Mouse (Mus musculus) hindbrain, embryonic 11.5 days (tissue): Measurements from ENCODE around the gene Mme. TPM values are rescaled to one million over a fixed set of nuclear protein-coding genes. Genes with fewer than 3 reads are reported as not detected.

Experiments used
- ATAC-seq: fragments of 200-750 bp; cut with Nextera tagmentation; 2 replicates; pipeline ENCODE4 v1.8.0; 2017; ENCODE audit warnings: mild to moderate bottlenecking, moderate TSS enrichment, moderate library complexity; ENCODE audit not compliant: low FRiP score
- DNase-seq: peaks from one replicate; pipeline ENCODE4 v3.0.0-alpha.2; 2015; ENCODE audit warnings: low spot score
- H3K27ac ChIP-seq: fragments of 300-500 bp; sonication (generic); 2 replicates; pipeline ENCODE4 v1.5.1; 2014; ENCODE audit warnings: mild to moderate bottlenecking, low read depth, low read length
- H3K27me3 ChIP-seq: fragments of 300-500 bp; sonication (generic); 2 replicates; pipeline ENCODE4 v1.6.1; 2014; ENCODE audit warnings: mild to moderate bottlenecking, low read length, moderate library complexity, mixed read lengths; ENCODE audit not compliant: control insufficient read depth, insufficient read depth
- H3K36me3 ChIP-seq: fragments of 300-500 bp; sonication (generic); 2 replicates; pipeline ENCODE4 v1.6.1; 2014; ENCODE audit warnings: mild to moderate bottlenecking, low read length, moderate library complexity, mixed read lengths; ENCODE audit not compliant: control insufficient read depth, insufficient read depth
- H3K4me1 ChIP-seq: fragments of 300-500 bp; sonication (generic); replicated peaks from 2 replicates; pipeline ENCODE4 v1.6.1; 2014; ENCODE audit warnings: low read length, mixed read lengths; ENCODE audit not compliant: control insufficient read depth, insufficient read depth
- H3K4me2 ChIP-seq: fragments of 300-500 bp; sonication (generic); replicated peaks from 2 replicates; pipeline ENCODE4 v1.6.1; 2014; ENCODE audit warnings: mild to moderate bottlenecking, low read depth, low read length
- H3K4me3 ChIP-seq: fragments of 300-500 bp; sonication (generic); 2 replicates; pipeline ENCODE4 v1.5.1; 2014; ENCODE audit warnings: low read depth, low read length
- H3K9ac ChIP-seq: fragments of 300-500 bp; sonication (generic); 2 replicates; pipeline ENCODE4 v1.6.1; 2014; ENCODE audit warnings: low read depth, low read length
- H3K9me3 ChIP-seq: fragments of 300-500 bp; sonication (generic); 2 replicates; pipeline ENCODE4 v1.6.1; 2016; ENCODE audit warnings: low read length; ENCODE audit not compliant: control insufficient read depth
- WGBS: fragments of 180-500 bp; shearing (Covaris S2); extraction: QIAGEN DNeasy Blood & Tissue Kit; methylation state at CpG from one replicate; pipeline ENCODE4 v1.1.7; 2014; 5-methylcytosine and 5-hydroxymethylcytosine counted together
- polyA plus RNA-seq: library from polyadenylated mRNA; unstranded; fragments of >200 nt; fragmentation: Nextera tagmentation; extraction: Ambion mirVana; gene quantifications from 2 replicates; pipeline ENCODE4 v1.2.1, GENCODE M21; 2014

Mme gene
- 23.7 and 26.0 TPM in 2 replicates for polyA plus RNA-seq

GRCm38 (mm10) chr3:63241099-63241587 lies at the start of gene Mme:
TSS of gene Mme (plus strand) at chr3:63241537.
- no peaks in the 10 kb centered on the region for H3K27me3 ChIP-seq
- H3K9ac ChIP-seq, result no peak within 1 kb of the TSS
- no peaks in the 10 kb centered on the region for H3K9me3 ChIP-seq
- no peaks in the 10 kb centered on the region for H3K4me1 ChIP-seq
- H3K27ac ChIP-seq, result no peak within 1 kb of the TSS
- no peaks in the 10 kb centered on the region for H3K36me3 ChIP-seq
- H3K4me3 ChIP-seq, result no peak within 1 kb of the TSS
- 84% methylated on average over 7 of the region's 7 CpGs for WGBS
- DNase-seq (no peak), ATAC-seq (no peak)
- no peak within 1 kb of the TSS for H3K4me2 ChIP-seq

- H3K4me2 ChIP-seq, result no peak overlapping the region
- no peak for ATAC-seq
Measured at GRCm38 (mm10) chr3:63196565-63196964, 44.8 kb upstream of the Mme start.

GRCm38 (mm10) chr3:63198026-63198425 lies 43.3 kb upstream of the Mme start:
- Histone ChIP-seq H3K27ac (no peak overlapping the region), H3K4me1 (no peaks in the 10 kb centered on the region), H3K4me3 (no peak overlapping the region), H3K9ac (no peak overlapping the region), H3K27me3 (no peaks in the 10 kb centered on the region), H3K4me2 (no peak overlapping the region), H3K36me3 (no peaks in the 10 kb centered on the region), H3K9me3 (no peaks in the 10 kb centered on the region)
- DNase-seq (no peak), ATAC-seq (no peak)
- 98% methylated on average over 2 of the region's 2 CpGs for WGBS

More at GRCm38 (mm10) chr3:63196565-63196964, 44.8 kb upstream of the Mme start:
- no peaks in the 10 kb centered on the region for H3K27me3 ChIP-seq
- H3K4me3 ChIP-seq, result no peak overlapping the region
- no peak overlapping the region for H3K9ac ChIP-seq
- no peaks in the 10 kb centered on the region for H3K36me3 ChIP-seq
- H3K9me3 ChIP-seq, result no peaks in the 10 kb centered on the region
- no peaks in the 10 kb centered on the region for H3K4me1 ChIP-seq
- H3K27ac ChIP-seq, result no peak overlapping the region
- WGBS, result 94% methylated on average over 3 of the region's 3 CpGs
- no peak for DNase-seq

DNA sequence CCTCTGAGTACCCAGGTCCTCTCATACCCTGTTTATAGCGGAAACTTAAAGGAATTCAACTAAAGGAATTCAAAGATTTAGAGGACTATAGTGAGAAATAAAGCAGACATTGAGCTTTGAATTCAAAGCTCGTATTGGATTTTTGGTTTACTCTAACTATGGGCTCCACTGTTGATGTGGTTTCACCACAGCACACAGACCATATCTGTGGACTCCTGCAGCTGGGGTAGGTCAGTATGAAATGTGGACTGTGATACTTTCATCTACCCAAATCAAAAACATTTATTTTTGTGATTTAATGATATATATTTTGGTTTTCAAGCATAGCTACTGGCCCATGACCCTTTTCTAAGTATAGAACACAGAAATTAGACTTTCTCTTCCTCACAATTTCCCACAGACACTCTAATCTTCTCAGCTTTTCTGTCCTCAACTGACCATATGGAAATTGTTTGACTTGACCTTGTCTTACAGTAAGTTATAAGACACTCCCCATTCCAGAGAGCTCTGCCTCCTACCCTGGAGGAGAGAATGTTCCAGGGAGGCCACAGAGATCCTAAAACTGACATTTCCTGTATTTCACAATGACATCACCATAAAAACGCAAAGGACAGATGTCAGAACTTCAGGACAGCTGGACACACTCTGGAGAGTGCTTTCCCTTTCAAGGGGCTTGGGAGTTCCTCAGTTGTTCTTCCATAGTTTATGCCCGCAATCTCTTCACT lies 19.3 kb upstream of the Mme start:
- no peak overlapping the region for H3K9ac ChIP-seq
- 91% methylated on average over 4 of the region's 4 CpGs for WGBS
- no peak overlapping the region for H3K4me2 ChIP-seq
- H3K36me3 ChIP-seq, result no peaks in the 10 kb centered on the region
- H3K4me1 ChIP-seq, result no peaks in the 10 kb centered on the region
- ATAC-seq, result no peak
- H3K4me3 ChIP-seq, result no peak overlapping the region
- H3K27me3 ChIP-seq, result no peaks in the 10 kb centered on the region
- DNase-seq, result no peak
- H3K9me3 ChIP-seq, result no peaks in the 10 kb centered on the region
- H3K27ac ChIP-seq, result no peak overlapping the region

GRCm38 (mm10) chr3:63223676-63224075 lies 17.7 kb upstream of the Mme start:
- no peak overlapping the region for H3K9ac ChIP-seq
- no peaks in the 10 kb centered on the region for H3K9me3 ChIP-seq
- 40% methylated on average over 1 of the region's 1 CpGs for WGBS
- H3K4me3 ChIP-seq, result no peak overlapping the region
- ATAC-seq (peak; percentile 69; the same call in 1 of the 2 replicates), DNase-seq (peak; percentile 19)
- H3K36me3 ChIP-seq, result no peaks in the 10 kb centered on the region
- H3K4me1 ChIP-seq, result no peaks in the 10 kb centered on the region
- H3K4me2 ChIP-seq, result no peak overlapping the region
- no peak overlapping the region for H3K27ac ChIP-seq
- H3K27me3 ChIP-seq, result no peaks in the 10 kb centered on the region

- ATAC-seq (peak; percentile 64; the same call in 1 of the 2 replicates), DNase-seq (no peak)
- H3K4me2 ChIP-seq, result no peak overlapping the region
- no peaks in the 10 kb centered on the region for H3K4me1 ChIP-seq
- H3K4me3 ChIP-seq, result no peak overlapping the region
- no peak overlapping the region for H3K27ac ChIP-seq
- H3K9ac ChIP-seq, result no peak overlapping the region
- H3K36me3 ChIP-seq, result no peaks in the 10 kb centered on the region
- WGBS, result 42% methylated on average over 2 of the region's 2 CpGs
- no peaks in the 10 kb centered on the region for H3K9me3 ChIP-seq
- no peaks in the 10 kb centered on the region for H3K27me3 ChIP-seq
Measured at GRCm38 (mm10) chr3:63235957-63236356, 5.4 kb upstream of the Mme start.

DNA sequence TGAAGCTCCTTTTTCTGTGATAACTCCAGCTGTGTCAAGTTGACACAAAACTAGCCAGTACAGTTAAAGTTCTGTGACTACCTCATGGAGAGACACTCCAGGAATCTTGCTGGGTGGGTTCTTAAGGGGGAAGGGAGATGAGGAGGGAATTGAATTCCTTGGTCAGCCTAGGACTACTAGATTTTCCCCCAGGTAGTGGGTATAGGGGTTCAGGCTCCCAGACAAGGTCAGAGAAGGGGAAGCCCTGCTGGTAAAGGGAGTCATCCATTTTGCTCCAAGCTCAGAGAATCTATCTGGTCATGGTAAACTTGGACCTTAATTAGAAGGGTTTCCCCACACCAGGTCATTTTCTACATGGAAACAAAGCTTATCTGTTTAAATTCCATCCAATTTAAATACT lies 2.4 kb downstream of the Mme start:
- Histone ChIP-seq H3K4me3 (no peak overlapping the region), H3K27me3 (no peaks in the 10 kb centered on the region), H3K27ac (no peak overlapping the region), H3K9ac (no peak overlapping the region), H3K4me1 (no peaks in the 10 kb centered on the region), H3K36me3 (no peaks in the 10 kb centered on the region), H3K4me2 (no peak overlapping the region), H3K9me3 (no peaks in the 10 kb centered on the region)
- ATAC-seq (no peak), DNase-seq (no peak)

- ATAC-seq, result no peak
Measured at GRCm38 (mm10) chr3:63272091-63272490, 30.8 kb downstream of the Mme start.

DNA sequence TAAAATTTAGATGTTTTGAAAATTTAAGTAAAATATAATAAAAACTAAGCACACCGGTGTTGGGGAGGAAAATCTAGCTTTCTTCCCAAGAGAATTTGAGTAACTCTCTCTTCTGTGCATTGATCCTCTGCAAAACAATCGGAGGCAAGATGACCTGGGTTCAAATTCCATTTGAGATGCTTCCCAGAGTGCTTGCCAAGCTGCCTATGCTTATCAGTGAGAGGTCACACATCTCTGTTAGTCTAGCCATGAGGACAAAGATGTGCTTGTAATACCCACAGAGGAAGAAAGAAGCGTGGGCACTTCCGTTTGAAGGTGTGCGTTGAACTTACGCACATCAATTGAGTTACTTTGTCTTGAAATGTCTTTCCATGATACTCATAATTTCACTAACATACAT lies 53.0 kb downstream of the Mme start:
- Histone ChIP-seq H3K36me3 (no peaks in the 10 kb centered on the region), H3K4me1 (no peaks in the 10 kb centered on the region), H3K9me3 (no peaks in the 10 kb centered on the region), H3K4me3 (no peak overlapping the region), H3K9ac (no peak overlapping the region), H3K27me3 (peaks cover 3% of the 10 kb centered on the region; the same call in 1 of the 2 replicates), H3K27ac (no peak overlapping the region), H3K4me2 (no peak overlapping the region)
- 77% methylated on average over 6 of the region's 6 CpGs for WGBS
- DNase-seq (no peak), ATAC-seq (no peak)

More at GRCm38 (mm10) chr3:63272091-63272490, 30.8 kb downstream of the Mme start:
- no peak overlapping the region for H3K4me3 ChIP-seq
- H3K9me3 ChIP-seq, result no peaks in the 10 kb centered on the region
- no peak overlapping the region for H3K4me2 ChIP-seq
- H3K9ac ChIP-seq, result no peak overlapping the region
- H3K27me3 ChIP-seq, result no peaks in the 10 kb centered on the region
- no peaks in the 10 kb centered on the region for H3K4me1 ChIP-seq
- no peaks in the 10 kb centered on the region for H3K36me3 ChIP-seq
- DNase-seq, result no peak
- no peak overlapping the region for H3K27ac ChIP-seq
- 86% methylated on average over 2 of the region's 2 CpGs for WGBS
